Mouse (Mus musculus): ENCODE measurements around the gene Gpd2. TPM values are rescaled to one million over a fixed set of nuclear protein-coding genes. Genes with fewer than 3 reads are reported as not detected.

Gpd2 gene
- polyA plus RNA-seq, 1 experiment from 2014 or later = 17.0 TPM

DNA sequence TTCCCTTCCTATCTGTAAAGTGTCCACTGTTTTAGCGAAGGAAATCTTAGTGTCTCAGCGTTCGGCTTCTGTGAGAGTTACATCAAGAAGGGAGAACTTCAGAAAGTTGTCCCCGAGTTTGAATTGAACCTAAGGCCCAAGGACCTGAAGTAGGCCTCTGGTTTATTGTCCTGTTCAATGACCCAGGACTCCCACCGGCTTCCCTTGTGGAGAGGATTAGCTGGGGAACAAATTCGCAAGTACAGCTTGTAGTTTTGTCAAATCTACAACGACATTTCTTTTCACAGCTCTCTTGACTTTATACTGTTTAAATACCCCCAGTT, 29.9 kb downstream of the Gpd2 start:
- 38% methylated on average over 7 of the region's 7 CpGs for WGBS
- Histone ChIP-seq H3K27ac (no peak overlapping the region), H3K9me3 (no peaks in the 10 kb centered on the region; the same call in 1 of the 2 replicates), H3K36me3 (0 out of 2 replicates have a peak, but pooled peaks cover 4% of the 10 kb centered on the region), H3K4me3 (replicated peaks) (no peak overlapping the region), H3K27me3 (no peaks in the 10 kb centered on the region), H3K4me2 (no peak overlapping the region), H3K9ac (replicated peaks) (no peak overlapping the region), H3K4me1 (replicated peaks) (no peaks in the 10 kb centered on the region)
- ATAC-seq (ENCODE audit: insufficient number of reproducible peaks, insufficient read depth, low FRiP score, low TSS enrichment, low read depth) = no peak

DNA sequence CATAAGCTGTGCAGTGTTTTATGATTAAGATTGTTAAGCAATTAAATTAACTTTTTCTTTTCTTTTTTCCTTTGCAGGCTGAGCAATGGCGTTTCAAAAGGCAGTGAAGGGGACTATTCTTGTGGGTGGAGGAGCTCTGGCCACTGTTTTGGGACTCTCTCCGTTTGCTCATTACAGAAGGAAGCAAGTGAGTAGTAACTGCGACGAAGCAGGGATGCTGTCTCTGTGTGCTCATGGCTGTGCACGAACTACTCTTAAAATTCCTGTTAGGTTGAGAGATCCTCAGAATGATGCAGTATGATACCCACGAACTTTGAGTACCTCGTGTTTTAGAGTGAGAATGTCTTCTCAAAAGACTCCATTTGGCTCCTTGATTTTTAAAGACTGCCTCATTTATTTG, 30.5 kb downstream of the Gpd2 start:
- ATAC-seq (ENCODE audit: insufficient number of reproducible peaks, insufficient read depth, low FRiP score, low TSS enrichment, low read depth) = no peak
- H3K4me2 ChIP-seq = no peak overlapping the region
- 67% methylated on average over 7 of the region's 7 CpGs for WGBS
- H3K27ac ChIP-seq = no peak overlapping the region
- H3K27me3 ChIP-seq = no peaks in the 10 kb centered on the region
- no peak overlapping the region for H3K9ac ChIP-seq (replicated peaks)
- no peaks in the 10 kb centered on the region for H3K4me1 ChIP-seq (replicated peaks)
- H3K9me3 ChIP-seq = no peaks in the 10 kb centered on the region; the same call in 1 of the 2 replicates
- 0 out of 2 replicates have a peak, but pooled peaks cover 4% of the 10 kb centered on the region for H3K36me3 ChIP-seq
- H3K4me3 ChIP-seq (replicated peaks) = no peak overlapping the region

DNA sequence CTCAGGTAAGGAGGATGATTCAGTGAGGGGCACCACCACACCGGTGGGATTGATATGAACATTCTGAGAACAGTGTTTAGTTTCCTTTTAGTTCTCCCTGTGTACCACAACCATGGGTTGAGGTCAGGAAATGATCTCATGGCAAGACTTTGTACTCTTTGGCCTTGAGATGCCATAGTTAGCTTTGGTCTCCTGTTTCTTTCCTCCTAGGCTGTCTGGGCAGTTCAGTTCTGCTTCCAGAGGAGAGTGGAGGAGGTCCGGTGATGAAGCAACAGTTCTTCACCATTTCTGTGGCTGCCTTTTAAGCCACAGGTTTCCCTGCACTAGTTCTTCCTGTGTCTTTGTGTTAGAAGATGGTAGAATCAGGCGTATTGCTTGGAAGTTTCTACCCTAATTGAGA, 31.4 kb downstream of the Gpd2 start:
- WGBS = 94% methylated on average over 3 of the region's 3 CpGs
- no peak overlapping the region for H3K4me3 ChIP-seq (replicated peaks)
- H3K4me2 ChIP-seq = no peak overlapping the region
- H3K9ac ChIP-seq (replicated peaks) = no peak overlapping the region
- H3K27me3 ChIP-seq = no peaks in the 10 kb centered on the region
- no peaks in the 10 kb centered on the region for H3K4me1 ChIP-seq (replicated peaks)
- H3K36me3 ChIP-seq = 0 out of 2 replicates have a peak, but pooled peaks cover 4% of the 10 kb centered on the region
- ATAC-seq (ENCODE audit: insufficient number of reproducible peaks, insufficient read depth, low FRiP score, low TSS enrichment, low read depth) = no peak
- H3K27ac ChIP-seq = no peak overlapping the region
- no peaks in the 10 kb centered on the region; the same call in 1 of the 2 replicates for H3K9me3 ChIP-seq

DNA sequence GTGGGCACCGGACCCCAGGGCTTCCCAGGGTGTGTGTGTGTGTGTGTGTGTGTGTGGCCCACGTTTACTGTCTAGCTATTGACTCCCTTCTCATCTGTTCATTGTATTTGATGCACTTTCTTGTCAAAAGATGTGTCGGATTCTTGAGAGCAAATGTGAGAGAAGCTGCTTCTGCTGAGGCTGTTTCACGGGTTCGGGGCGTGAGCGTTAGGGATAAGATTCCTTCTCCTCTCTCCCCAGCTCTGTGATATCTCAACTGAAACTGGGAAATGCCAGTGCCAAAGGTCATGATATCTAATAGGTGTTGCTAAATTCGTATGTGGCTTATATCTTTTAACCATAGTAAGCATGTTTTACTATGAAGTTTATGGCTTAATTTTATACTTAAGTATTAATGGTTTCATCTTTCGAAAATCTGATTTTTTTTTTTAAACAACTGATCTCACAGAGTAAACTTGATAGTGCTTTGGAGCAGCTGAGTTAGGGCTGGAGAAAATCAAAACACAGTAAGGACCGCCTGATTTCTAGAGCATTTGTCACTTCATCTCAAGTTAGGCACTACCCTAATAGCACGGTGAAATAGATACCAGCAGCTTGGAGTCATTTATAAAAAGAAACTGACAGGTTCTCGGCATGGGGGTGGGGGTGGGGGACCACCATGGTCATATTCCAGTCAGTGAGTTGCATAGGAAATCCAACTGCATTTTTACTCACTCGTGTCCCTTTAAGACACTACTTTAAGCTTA, 32.4 kb downstream of the Gpd2 start:
- WGBS = 72% methylated on average over 13 of the region's 13 CpGs
- no peak overlapping the region for H3K9ac ChIP-seq (replicated peaks)
- no peak overlapping the region for H3K4me2 ChIP-seq
- no peaks in the 10 kb centered on the region for H3K27me3 ChIP-seq
- 0 out of 2 replicates have a peak, but pooled peaks cover 4% of the 10 kb centered on the region for H3K36me3 ChIP-seq
- no peak overlapping the region for H3K27ac ChIP-seq
- H3K4me1 ChIP-seq (replicated peaks) = no peaks in the 10 kb centered on the region
- no peak for ATAC-seq (ENCODE audit: insufficient number of reproducible peaks, insufficient read depth, low FRiP score, low TSS enrichment, low read depth)
- no peaks in the 10 kb centered on the region; the same call in 1 of the 2 replicates for H3K9me3 ChIP-seq
- H3K4me3 ChIP-seq (replicated peaks) = no peak overlapping the region

DNA sequence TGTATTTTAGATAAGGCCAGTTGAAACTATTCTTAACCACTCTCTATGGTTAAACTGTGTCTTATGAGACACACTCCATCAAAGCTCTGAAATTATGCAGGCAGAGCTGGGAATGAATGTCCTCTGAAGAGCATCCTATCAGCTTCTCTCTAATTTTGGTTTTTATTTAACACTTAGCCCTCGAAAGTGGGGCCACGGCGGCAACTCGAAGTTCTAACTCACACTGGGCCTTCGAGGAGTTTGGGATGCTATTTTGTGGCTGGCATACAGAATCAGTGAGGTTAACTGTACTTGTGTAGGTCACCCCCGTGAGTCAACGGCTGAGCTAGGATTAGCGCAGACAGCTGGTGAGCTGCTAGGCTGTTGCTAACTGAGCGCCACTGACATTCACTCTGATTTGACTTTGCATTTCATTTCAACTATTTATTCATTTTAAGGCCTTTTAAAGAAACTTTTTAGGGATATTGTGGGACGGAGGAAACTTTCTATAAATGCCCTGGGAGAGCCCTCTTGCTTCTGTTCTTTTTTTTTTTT, 42.8 kb downstream of the Gpd2 start:
- Histone ChIP-seq H3K36me3 (no peaks in the 10 kb centered on the region), H3K9me3 (no peaks in the 10 kb centered on the region), H3K4me3 (replicated peaks) (no peak overlapping the region), H3K27me3 (no peaks in the 10 kb centered on the region), H3K9ac (replicated peaks) (no peak overlapping the region), H3K4me1 (replicated peaks) (no peaks in the 10 kb centered on the region), H3K4me2 (no peak overlapping the region), H3K27ac (no peak overlapping the region)
- WGBS = 79% methylated on average over 10 of the region's 10 CpGs
- ATAC-seq (ENCODE audit: insufficient number of reproducible peaks, insufficient read depth, low FRiP score, low TSS enrichment, low read depth) = no peak

DNA sequence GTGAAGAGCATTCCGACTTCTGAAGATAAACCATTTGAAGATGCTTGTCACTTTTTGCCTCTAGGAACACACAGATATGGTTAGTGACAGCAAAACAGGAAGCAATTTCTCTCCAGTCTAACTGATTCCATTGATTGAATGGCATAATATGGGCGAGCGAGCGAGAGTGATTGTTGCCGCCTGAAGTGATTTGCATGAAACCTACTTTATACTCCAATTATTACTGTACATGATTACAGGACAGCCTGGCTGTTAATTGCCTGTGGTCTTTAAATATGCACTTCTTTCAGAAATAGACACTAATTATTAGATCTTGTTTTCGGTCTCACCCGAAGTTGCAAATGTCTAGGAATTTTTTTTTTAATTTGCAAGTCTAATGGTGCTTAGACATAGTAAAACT, 46.4 kb downstream of the Gpd2 start:
- no peak overlapping the region for H3K4me3 ChIP-seq (replicated peaks)
- no peak overlapping the region for H3K9ac ChIP-seq (replicated peaks)
- H3K4me2 ChIP-seq = no peak overlapping the region
- WGBS = 89% methylated on average over 7 of the region's 7 CpGs
- H3K4me1 ChIP-seq (replicated peaks) = no peaks in the 10 kb centered on the region
- no peaks in the 10 kb centered on the region for H3K9me3 ChIP-seq
- no peak overlapping the region for H3K27ac ChIP-seq
- no peaks in the 10 kb centered on the region for H3K27me3 ChIP-seq
- ATAC-seq (ENCODE audit: insufficient number of reproducible peaks, insufficient read depth, low FRiP score, low TSS enrichment, low read depth) = no peak
- H3K36me3 ChIP-seq = no peaks in the 10 kb centered on the region

DNA sequence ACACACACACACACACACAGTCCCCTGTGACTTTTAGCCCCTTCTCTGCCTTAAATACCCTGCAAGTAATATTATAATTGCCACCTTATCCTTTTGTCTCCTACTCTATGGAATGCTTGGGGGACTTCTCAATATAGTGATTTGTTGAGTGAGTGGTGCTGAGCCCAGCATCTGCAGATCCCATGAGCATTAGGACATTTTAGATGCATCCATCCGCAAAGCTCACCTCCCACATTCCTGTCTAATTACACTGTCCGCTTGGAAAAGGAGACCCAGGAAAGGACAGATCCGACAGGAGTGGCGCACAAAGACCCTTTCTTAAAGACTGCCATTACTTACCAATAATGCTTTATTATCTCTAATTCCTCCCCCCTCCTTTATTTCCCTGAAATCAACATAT, 47.8 kb downstream of the Gpd2 start:
- Histone ChIP-seq H3K27ac (no peak overlapping the region), H3K9me3 (no peaks in the 10 kb centered on the region), H3K4me1 (replicated peaks) (no peaks in the 10 kb centered on the region), H3K4me3 (replicated peaks) (no peak overlapping the region), H3K9ac (replicated peaks) (no peak overlapping the region), H3K27me3 (no peaks in the 10 kb centered on the region), H3K4me2 (no peak overlapping the region), H3K36me3 (no peaks in the 10 kb centered on the region)
- ATAC-seq (ENCODE audit: insufficient number of reproducible peaks, insufficient read depth, low FRiP score, low TSS enrichment, low read depth) = no peak
- WGBS = 86% methylated on average over 4 of the region's 4 CpGs

DNA sequence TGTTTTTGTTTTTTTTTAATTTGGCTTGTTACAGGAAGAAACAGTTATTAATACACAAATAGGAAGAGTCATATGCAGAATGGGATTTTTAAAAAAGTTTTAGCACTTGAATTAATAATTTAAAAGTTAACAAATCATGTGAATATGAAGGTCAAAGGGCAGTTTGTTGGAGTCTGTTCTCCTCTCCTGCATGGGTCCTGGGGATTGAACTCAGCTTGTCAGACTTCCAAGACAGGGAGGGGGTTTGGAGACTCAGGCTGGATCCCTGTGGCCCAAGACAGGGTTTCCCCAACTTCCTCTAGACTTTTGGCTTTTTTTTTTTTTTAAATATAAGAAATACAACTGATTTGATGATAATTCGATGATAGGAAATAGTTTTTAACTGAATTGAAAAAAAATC, 50.6 kb downstream of the Gpd2 start:
- Histone ChIP-seq H3K4me1 (replicated peaks) (no peaks in the 10 kb centered on the region), H3K27me3 (no peaks in the 10 kb centered on the region), H3K9me3 (no peaks in the 10 kb centered on the region), H3K36me3 (no peaks in the 10 kb centered on the region), H3K4me3 (replicated peaks) (no peak overlapping the region), H3K9ac (replicated peaks) (no peak overlapping the region), H3K27ac (no peak overlapping the region), H3K4me2 (no peak overlapping the region)
- no peak for ATAC-seq (ENCODE audit: insufficient number of reproducible peaks, insufficient read depth, low FRiP score, low TSS enrichment, low read depth)
- 77% methylated on average over 1 of the region's 1 CpGs for WGBS

DNA sequence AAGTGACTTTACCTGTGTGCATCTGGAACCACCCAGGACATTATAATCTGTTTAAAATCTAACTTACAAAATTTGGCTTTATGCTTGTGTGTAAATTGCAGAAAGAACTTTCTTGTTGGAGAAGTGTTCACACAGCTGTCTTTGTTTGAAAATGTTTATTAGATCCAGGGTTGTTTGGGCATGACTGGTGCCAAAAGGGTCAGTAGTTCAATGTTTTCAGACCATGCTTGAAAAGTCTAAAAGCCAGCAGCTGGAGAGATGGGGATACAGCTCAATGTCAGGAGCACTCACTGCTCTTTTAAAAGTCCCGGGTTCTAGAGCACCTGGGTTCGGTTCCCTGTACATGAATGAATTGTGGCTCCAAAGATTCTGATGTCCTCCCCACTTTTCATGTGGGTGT, 56.1 kb downstream of the Gpd2 start:
- Histone ChIP-seq H3K4me3 (replicated peaks) (no peak overlapping the region), H3K36me3 (no peaks in the 10 kb centered on the region), H3K9me3 (no peaks in the 10 kb centered on the region), H3K9ac (replicated peaks) (no peak overlapping the region), H3K4me1 (replicated peaks) (no peaks in the 10 kb centered on the region), H3K27ac (no peak overlapping the region), H3K27me3 (no peaks in the 10 kb centered on the region), H3K4me2 (no peak overlapping the region)
- ATAC-seq (ENCODE audit: insufficient number of reproducible peaks, insufficient read depth, low FRiP score, low TSS enrichment, low read depth) = no peak
- 89% methylated on average over 2 of the region's 2 CpGs for WGBS

DNA sequence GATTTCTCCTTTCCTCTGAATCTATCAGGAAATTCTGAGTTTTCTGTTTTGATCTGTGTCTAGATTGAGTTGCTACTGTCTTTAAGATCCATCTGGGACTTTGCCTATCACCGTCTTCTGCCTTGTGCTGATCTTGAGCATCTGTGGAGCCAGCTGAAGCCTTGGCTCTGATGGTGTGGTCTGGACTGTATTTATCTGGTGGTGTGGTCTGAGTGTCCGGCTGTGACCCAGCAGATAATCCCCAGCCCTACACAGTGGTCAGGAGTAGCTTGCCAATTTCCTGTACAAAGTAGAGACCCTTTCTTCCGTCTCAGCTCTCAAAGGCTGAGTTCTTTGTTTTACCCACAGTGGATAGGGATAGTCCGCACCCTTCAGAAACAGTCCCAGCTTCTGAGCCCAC, 58.6 kb downstream of the Gpd2 start:
- H3K4me3 ChIP-seq (replicated peaks) = no peak overlapping the region
- WGBS = 91% methylated on average over 4 of the region's 4 CpGs
- H3K9ac ChIP-seq (replicated peaks) = no peak overlapping the region
- H3K4me1 ChIP-seq (replicated peaks) = no peaks in the 10 kb centered on the region
- H3K4me2 ChIP-seq = no peak overlapping the region
- no peaks in the 10 kb centered on the region for H3K9me3 ChIP-seq
- no peaks in the 10 kb centered on the region for H3K27me3 ChIP-seq
- H3K27ac ChIP-seq = no peak overlapping the region
- H3K36me3 ChIP-seq = no peaks in the 10 kb centered on the region
- no peak for ATAC-seq (ENCODE audit: insufficient number of reproducible peaks, insufficient read depth, low FRiP score, low TSS enrichment, low read depth)

DNA sequence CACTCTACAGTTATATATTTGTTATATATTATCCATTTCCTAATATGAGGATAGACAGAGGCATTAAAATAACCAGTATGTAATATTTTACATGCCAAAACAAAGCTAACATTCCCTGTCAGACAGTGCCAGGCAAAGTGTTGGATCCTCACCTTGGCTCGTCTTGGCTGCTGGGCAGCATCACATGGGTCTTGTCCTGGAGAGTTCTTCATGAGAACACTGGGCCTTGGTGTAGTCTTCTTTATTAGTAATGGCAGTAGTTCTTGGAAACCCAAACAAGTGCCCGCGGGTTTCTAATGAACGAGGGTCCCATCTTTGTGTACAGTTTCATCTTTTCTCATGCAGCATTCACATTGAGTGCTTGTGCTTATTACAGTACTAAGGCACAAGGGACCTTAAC, 59.8 kb downstream of the Gpd2 start:
- no peak overlapping the region for H3K9ac ChIP-seq (replicated peaks)
- H3K36me3 ChIP-seq = no peaks in the 10 kb centered on the region
- no peaks in the 10 kb centered on the region for H3K27me3 ChIP-seq
- no peaks in the 10 kb centered on the region for H3K9me3 ChIP-seq
- ATAC-seq (ENCODE audit: insufficient number of reproducible peaks, insufficient read depth, low FRiP score, low TSS enrichment, low read depth) = no peak
- no peak overlapping the region for H3K4me2 ChIP-seq
- 90% methylated on average over 4 of the region's 4 CpGs for WGBS
- H3K4me1 ChIP-seq (replicated peaks) = peaks cover 3% of the 10 kb centered on the region; the same call in 1 of the 2 replicates
- H3K4me3 ChIP-seq (replicated peaks) = no peak overlapping the region
- no peak overlapping the region for H3K27ac ChIP-seq

DNA sequence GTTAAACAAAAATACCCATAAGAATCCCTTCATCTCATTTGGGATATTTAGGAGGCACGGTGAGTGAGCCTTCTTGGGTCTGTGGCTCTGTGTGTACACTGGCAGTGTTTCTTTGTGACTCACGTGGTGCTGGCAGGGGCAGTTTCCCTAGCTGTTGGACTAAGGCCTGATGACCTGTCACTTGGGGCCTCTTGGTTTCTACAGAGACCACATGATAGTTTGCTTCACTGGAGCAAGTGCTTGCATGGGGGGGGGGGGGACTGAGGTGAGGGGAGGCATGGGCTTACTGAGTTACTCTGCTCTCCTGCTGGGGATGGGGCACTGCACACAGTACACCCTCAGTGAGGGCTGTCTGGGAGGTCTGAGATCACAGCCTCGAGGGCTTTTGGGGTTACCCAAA, 64.1 kb downstream of the Gpd2 start:
- WGBS = 63% methylated on average over 3 of the region's 3 CpGs
- ATAC-seq (ENCODE audit: insufficient number of reproducible peaks, insufficient read depth, low FRiP score, low TSS enrichment, low read depth) = no peak
- H3K27ac ChIP-seq = no peak overlapping the region; the same call in 1 of the 2 replicates
- H3K27me3 ChIP-seq = no peaks in the 10 kb centered on the region
- no peaks in the 10 kb centered on the region for H3K9me3 ChIP-seq
- no peaks in the 10 kb centered on the region for H3K36me3 ChIP-seq
- no peak overlapping the region for H3K9ac ChIP-seq (replicated peaks)
- peaks cover 3% of the 10 kb centered on the region; the same call in 1 of the 2 replicates for H3K4me1 ChIP-seq (replicated peaks)
- no peak overlapping the region for H3K4me3 ChIP-seq (replicated peaks)
- H3K4me2 ChIP-seq = no peak overlapping the region
